Mouse (Mus musculus) Muller cell, postnatal 12 days (primary cell): ENCODE results near the gene Gcnt1.

Experiments
- DNase-seq: peaks from one replicate; pipeline ENCODE4 v3.0.0-alpha.2; 2015; ENCODE audit errors: inconsistent ontology term

The Gcnt1 gene

DNA sequence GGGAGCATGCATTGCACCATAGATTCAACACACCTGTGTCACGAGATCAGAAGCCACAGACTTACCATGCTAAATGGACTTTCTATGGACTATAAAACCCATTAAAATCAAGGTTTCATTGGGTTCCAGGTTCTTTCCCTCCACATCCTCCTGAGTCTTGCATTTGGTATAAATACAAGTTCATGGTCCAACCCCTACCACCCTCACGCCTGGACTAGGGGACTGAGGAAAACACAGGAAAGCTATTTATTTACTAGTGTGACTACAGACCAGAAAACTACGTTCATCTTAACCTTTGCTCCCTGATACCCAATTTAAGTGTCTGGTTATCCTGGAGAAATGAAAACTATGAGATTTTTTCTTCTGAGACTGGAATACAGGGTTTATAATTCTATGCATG, at the start of gene Gcnt1:
Gene Gcnt1 (minus strand): TSS at position 144 of the 400 bp plus-strand sequence.
- no peak for DNase-seq

DNA sequence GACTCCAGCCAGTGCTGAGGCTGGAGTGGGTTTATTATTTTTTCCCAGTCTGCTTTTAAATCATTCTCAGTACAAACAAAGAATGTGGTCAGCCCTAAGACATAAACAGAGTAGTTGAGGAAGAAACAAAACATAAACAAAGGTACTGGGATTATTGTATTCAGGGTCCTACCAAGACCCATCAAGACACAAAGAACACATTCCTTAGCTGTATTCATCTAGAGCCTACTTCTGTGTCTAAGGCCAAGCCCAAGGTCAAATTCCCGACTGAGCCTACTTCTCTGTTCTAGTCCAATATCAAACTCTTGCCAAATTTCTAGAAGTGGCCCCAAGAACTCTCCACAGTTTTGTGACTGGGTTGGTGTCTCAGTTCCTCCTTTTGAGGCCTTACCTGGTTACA, 45.2 kb upstream of the Gcnt1 start:
- DNase-seq, result no peak

DNA sequence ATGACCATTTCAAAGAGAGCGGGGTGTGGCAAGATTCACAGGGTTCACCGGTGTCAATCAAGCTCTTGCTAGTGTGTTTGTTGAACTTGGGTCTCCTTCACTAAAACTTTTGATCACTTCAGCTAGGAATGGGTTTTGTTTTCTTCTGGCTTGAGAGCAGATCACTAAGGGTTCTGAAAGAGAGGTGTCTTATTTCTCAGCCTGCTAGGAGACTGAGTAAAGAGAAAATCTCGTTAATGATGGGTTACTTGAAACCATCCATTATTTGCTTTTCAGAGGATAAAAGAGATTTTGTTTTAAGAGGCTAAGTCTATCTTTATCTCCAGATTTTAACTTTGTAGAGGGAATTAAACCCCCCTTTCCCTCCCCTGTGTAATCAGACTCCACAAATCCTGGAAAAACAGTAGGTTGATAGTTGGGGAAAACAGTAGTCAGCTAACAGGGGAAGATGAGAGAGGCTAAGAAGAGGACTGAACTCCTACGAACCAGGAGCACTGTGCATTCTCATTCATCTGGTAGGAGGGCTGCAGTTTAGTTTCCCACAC, 40.3 kb upstream of the Gcnt1 start:
- DNase-seq, result no peak

- no peak for DNase-seq
Observed at GRCm38 (mm10) chr19:17410465-17411065, 37.9 kb upstream of the Gcnt1 start.

GRCm38 (mm10) chr19:17409351-17409750, 36.7 kb upstream of the Gcnt1 start:
- no peak for DNase-seq

DNA sequence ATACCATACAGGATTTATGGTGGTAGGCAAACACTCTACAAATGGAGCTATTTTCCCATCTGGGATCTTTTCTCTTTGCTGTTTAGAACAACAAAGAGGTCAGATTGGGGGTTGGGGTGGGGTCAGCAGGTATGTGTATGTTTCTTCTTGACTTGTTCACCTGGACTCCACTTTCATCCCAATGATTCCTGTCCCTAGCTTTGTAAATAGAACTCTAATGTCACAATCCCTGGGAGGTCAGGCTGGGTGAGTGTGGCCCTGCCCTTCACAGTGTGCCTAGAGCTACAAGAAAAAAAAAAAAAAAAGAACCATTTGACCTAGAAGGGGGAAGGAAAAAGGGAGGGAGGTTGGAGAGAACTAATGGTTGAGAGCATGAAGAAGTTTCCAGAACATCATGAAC, 35.9 kb upstream of the Gcnt1 start:
- no peak for DNase-seq

DNA sequence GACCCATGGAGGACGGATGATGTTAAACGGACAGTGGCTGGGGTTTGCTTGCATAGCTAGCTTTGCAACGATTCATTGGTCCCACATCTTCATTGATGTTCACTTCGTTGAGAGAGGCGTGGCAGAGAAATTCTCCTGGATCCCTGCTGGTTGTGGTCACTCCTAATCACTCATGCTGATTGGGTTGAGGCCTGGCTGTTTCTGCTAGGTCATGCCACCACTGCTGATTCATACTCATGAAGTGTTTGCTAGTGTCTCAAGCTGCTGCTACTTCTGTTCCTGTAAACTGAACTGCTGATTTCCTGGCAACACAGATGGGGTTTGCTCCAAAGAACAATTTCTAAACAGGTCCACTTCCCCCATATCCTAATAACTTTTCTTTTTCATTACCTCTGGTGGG, 34.2 kb upstream of the Gcnt1 start:
- no peak for DNase-seq

DNA sequence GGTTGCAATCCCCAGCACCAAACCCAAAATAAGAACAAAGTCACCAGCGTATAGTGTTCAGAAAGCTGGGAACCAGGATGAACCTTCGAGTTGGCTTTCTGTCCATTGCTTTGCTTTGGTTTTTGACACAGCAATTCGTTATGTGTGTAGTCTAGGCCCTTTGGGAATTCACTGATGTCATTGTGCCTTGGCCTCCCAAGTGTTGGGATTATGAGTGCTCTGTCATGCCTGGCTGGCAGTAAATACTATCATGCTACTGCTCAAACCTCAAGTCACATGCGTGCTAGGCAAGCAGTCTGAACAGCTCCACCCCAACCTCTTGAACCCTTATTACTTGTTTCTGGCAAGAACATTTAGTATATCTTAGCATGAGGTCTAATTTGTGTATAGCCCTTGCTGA, 30.5 kb upstream of the Gcnt1 start:
- DNase-seq, result no peak

GRCm38 (mm10) chr19:17400571-17400970, 27.9 kb upstream of the Gcnt1 start:
- no peak for DNase-seq

DNA sequence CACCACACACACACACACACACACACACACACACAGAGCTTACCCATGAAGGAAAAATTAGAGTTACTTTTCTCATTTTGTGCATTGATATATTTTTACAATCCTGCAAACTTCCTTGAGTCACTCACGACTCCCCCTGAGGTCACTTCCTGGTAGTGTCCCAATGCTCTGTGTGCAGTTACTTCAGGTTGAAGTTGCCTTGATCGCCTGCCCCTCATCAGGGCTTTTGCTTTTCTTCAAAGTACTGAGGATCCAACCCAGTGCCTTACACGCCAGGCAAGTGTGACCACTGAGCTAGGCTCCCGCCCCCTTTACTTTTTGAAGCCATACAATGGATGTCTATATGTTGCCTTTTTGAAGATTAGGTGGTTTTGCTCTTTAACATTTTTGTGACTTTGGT, 27.3 kb upstream of the Gcnt1 start:
- DNase-seq, result no peak

GRCm38 (mm10) chr19:17397922-17398321, 25.3 kb upstream of the Gcnt1 start:
- DNase-seq, result no peak

DNA sequence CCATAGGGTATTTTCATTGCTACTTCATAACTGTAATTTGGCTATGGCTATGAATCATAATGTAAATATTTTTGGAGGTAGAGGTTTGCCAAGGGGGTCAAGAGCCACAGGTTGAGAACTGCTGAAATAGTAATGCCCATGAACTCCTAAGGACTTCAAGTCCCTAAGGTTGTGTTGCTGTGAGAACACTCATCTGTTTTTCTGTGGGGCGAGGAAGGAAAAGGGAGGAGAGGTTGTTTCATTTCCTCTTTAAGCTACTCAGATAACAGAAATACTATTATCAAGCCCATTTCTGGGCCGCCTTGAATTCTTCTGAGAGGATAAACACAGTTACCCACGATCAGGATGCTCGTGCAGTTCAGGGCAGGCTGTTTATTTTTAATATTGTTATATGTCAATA, 24.2 kb upstream of the Gcnt1 start:
- no peak for DNase-seq

DNA sequence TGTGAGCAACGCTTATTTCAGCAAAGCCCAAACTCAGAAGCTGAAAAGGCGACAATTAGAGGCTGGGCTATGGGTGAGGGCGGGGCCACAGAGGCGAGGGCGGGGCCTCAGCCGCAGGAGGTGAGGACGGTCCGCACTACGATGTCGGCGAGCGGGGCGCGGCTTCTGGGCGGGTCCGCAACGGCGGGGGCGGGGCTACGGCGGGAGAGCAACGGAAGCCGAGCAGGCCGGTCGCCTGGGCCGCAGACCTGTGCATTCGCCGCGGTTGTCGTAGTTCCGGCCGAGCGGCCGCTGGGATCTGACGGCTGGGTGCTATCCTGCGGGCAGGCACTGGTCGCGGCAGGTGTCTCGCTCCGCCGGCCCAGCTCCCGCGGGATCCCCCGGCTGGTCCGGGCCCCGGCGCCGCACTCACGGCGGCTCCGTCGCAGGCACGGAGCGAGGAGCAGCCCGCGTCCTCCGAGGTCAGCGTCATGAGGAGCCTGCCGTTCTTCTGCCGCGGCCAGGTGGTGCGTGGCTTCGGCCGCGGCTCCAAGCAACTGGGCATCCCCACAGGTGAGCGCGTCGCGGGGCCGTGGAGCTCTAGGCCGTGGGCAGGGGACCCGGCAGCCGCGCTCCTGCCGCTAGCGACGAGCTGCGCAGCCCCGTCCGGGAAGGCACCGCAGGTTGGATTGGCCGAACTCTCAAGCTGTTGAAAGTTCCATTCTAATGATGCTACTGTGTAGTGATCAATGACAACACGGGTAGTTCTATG, 21.4 kb upstream of the Gcnt1 start, which contains the start of gene Rfk:
Gene Rfk (plus strand): TSS at position 203 of the 751 bp plus-strand sequence.
- peak; percentile 96 for DNase-seq

DNA sequence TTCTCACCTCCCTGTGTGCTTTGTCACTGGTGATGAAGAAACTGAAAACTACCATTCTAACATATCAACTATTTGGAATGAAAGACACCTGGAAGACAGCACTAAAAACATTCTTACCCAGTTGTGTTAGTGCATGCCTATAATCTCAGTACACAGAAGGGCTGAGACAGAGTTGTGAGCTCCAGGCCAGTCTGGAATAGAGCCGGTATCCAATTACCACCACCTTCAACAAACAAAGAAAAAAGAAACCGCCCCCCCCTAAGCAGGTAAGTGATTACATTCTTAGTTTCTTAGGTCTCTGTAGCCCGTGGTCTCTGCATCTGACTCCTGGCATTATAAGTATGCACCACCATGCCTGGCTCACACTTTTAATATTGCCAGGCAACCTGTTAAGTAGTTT, 20.2 kb upstream of the Gcnt1 start:
- no peak for DNase-seq

DNA sequence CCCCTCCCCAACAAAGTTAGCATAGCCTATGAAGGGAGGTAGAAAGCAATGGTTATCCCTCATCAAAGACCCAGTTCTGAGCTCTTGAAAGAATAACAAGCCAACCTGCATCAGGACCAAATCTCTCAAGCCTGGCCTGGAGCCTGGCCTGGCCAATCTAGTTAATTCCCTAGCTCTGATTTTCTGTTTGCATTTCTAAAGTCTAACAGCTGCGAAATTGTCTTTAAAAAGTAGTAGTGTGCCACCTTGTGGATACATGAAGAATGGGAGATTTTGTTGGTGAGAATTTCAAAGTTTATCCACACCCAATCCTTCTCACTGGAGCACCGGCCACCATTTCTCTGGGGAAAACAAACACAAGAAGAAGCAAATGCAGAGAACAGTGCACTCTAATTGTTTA, 15.8 kb upstream of the Gcnt1 start:
- peak; percentile 45 for DNase-seq

- DNase-seq, result peak; percentile 17
Observed at GRCm38 (mm10) chr19:17386424-17386823, 13.8 kb upstream of the Gcnt1 start.

DNA sequence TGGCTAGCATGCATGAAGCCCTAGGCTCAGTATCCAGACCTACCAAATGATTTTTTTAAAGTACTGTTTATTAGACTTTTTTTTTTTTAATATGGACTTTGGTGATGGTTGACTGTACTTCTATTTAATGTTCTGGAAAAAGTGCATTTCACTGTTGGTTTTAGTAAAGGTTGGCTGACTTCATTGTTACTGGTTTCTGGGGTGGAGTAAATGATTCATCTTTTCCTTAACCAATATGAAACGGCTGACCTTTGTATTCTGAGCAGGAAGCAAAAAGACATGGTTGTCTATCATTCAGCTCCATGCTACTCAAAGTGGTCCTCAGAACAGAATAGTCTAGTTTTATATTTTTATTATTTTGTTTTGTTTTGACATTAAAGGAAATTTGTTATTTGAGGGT, 12.8 kb upstream of the Gcnt1 start:
- peak; percentile 29 for DNase-seq

GRCm38 (mm10) chr19:17385022-17385421, 12.4 kb upstream of the Gcnt1 start:
- DNase-seq, result no peak

- no peak for DNase-seq
Observed at GRCm38 (mm10) chr19:17382807-17383397, 10.3 kb upstream of the Gcnt1 start.

- DNase-seq, result no peak
Observed at GRCm38 (mm10) chr19:17380549-17380948, 7.9 kb upstream of the Gcnt1 start.

DNA sequence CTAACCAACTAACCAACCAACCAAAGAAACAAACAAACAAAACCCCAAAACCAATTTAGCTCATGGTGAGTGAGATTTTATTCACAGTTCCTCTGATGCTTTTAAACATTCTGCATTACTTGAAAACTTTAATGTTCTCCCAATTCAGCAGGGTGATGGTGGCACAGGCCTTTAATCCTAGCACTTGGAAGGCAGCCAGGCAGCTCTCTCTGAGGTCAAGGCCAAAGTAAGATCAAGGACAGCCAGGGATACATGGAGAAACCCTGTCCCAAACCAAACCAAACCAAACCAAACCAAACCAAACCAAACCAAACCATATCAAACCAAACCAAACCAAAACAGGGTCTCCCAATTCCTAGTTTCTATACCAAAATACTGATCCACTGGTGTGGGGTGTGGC, 6.2 kb upstream of the Gcnt1 start:
- no peak for DNase-seq

GRCm38 (mm10) chr19:17369581-17369980, 3.1 kb downstream of the Gcnt1 start:
- DNase-seq, result no peak

GRCm38 (mm10) chr19:17368557-17368956, 4.1 kb downstream of the Gcnt1 start:
- no peak for DNase-seq
